ENCODE assay signal across 13 mouse cellular contexts in the genomic region with DNA sequence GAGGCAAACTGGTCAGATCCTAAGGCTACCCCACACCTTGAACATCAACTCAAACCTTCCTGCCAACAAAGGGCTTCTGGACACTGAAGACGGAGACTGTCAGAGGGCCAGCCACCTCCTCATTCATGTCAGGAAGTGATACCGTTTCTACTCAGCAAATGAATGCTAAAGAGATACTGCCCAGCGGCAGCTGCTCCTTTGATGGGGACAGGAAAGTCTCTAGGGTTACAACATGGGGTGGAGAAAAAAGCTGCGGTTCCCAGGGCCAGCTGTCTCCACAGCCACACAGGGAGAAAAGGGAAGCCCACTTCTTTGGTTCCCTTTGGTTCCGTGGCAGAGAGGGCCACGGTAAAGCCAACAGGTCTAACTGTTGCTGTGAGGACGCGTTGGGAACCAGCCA. TPM values are rescaled to one million over a fixed set of nuclear protein-coding genes. Genes with fewer than 3 reads are reported as not detected.
DNase-seq lines count a peak whose midpoint lies in the region; TF ChIP-seq lines count a peak whose summit lies in the region.
"Had no signal": no experiment of that assay in that cellular context is flagged by ENCODE, and none has a peak within 500 bp of the region (broad histone marks: within the 10 kb centered on the region; RNA-seq: fewer than 3 reads in every experiment).

No protein-coding gene starts in this region.

- no peaks in the 10 kb centered on the region for H3K9me3 ChIP-seq in heart, embryonic 10.5 days
- H3K9me3 ChIP-seq in megakaryocyte, embryonic 14.5 days: no peaks in the 10 kb centered on the region
- no peaks in the 10 kb centered on the region for H3K9me3 ChIP-seq in forebrain, embryonic 10.5 days
- H3K9me3 ChIP-seq: hindbrain, embryonic 13.5 days had no signal

- H3K36me3 ChIP-seq in heart, embryonic 10.5 days: peaks cover 84% of the 10 kb centered on the region
- peaks cover 96% of the 10 kb centered on the region for H3K36me3 ChIP-seq in megakaryocyte, embryonic 14.5 days (replicated peaks; ENCODE audit: low read length)
- H3K36me3 ChIP-seq in forebrain, embryonic 10.5 days (replicated peaks): peaks cover 99% of the 10 kb centered on the region

- TF ChIP-seq POLR2A in lung, adult 2 months (IDR thresholded peaks at IDR 0.05; ENCODE audit: borderline replicate concordance, extremely low read depth, low read depth, low read length): no peak

- no peak for DNase-seq in heart, embryonic 10.5 days (ENCODE audit: low spot score)
- no peak for DNase-seq in heart, adult 18-20 months
- DNase-seq in lung, adult 2 months: peak; percentile 22
- no peak for DNase-seq in lung, postnatal 14 days
- DNase-seq in heart, postnatal 4 days: peak; percentile 37
- DNase-seq in thymus, postnatal 10 days (ENCODE audit: low spot score in 2 of 2): no peak
- DNase-seq in forebrain, embryonic 10.5 days (ENCODE audit: extremely low spot score, low spot score): no peak
- DNase-seq: left cerebral cortex, postnatal 4 days; thymus, postnatal 14 days had no signal

- H3K4me3 ChIP-seq in heart, embryonic 10.5 days: no peak overlapping the region
- H3K4me3 ChIP-seq in lung, adult 2 months (replicated peaks; ENCODE audit: extremely low read depth, low read depth, low read length): no peak overlapping the region
- peak overlapping the region; percentile 46 for H3K4me3 ChIP-seq in megakaryocyte, embryonic 14.5 days (replicated peaks)
- H3K4me3 ChIP-seq in forebrain, embryonic 10.5 days: no peak overlapping the region
- H3K4me3 ChIP-seq: hindbrain, embryonic 13.5 days had no signal

- 56% methylated on average over 8 of the region's 8 CpGs for WGBS in heart, embryonic 10.5 days
- 30% methylated on average over 8 of the region's 8 CpGs for WGBS in lung, adult 2 months
- 82% methylated on average over 8 of the region's 8 CpGs for WGBS in forebrain, embryonic 10.5 days

- H3K27me3 ChIP-seq in heart, embryonic 10.5 days (ENCODE audit: insufficient read depth, poor library complexity, severe bottlenecking): no peaks in the 10 kb centered on the region
- H3K27me3 ChIP-seq in megakaryocyte, embryonic 14.5 days (replicated peaks): no peaks in the 10 kb centered on the region
- H3K27me3 ChIP-seq in forebrain, embryonic 10.5 days (ENCODE audit: poor library complexity, severe bottlenecking): no peaks in the 10 kb centered on the region
- H3K27me3 ChIP-seq: hindbrain, embryonic 13.5 days had no signal

- peaks cover 49% of the 10 kb centered on the region for H3K4me1 ChIP-seq in heart, embryonic 10.5 days
- peaks cover 35% of the 10 kb centered on the region for H3K4me1 ChIP-seq in lung, adult 2 months (ENCODE audit: control insufficient read depth, insufficient read depth, low read length)
- H3K4me1 ChIP-seq in megakaryocyte, embryonic 14.5 days: peaks cover 56% of the 10 kb centered on the region
- no peaks in the 10 kb centered on the region for H3K4me1 ChIP-seq in forebrain, embryonic 10.5 days

- TF ChIP-seq CTCF in lung, adult 2 months (IDR thresholded peaks at IDR 0.05; ENCODE audit: insufficient read depth, low read length): no peak

- H3K27ac ChIP-seq in heart, embryonic 10.5 days: peak overlapping the region; percentile 86
- no peak overlapping the region for H3K27ac ChIP-seq in forebrain, embryonic 10.5 days
- H3K27ac ChIP-seq: hindbrain, embryonic 13.5 days had no signal

RNA-seq across cellular contexts. Expression of gene Cdc42ep2, which starts 19.5 kb away (rescaled TPM):
- polyA plus RNA-seq in heart, embryonic 10.5 days (2016; fragmentation: Nextera tagmentation; extraction: Ambion mirVana): 5.9 and 7.4 TPM in 2 replicates
- 1 to 10 TPM; 6.6 to 9.0 TPM for total RNA-seq in heart, adult 18-20 months (2021)
- polyA plus RNA-seq in lung, adult 2 months (2012; rRNA removed): 22.2 and 24.1 TPM in 2 replicates
- 10 to 100 TPM; 14.2 to 14.7 TPM for total RNA-seq in heart, postnatal 4 days (2021)
- polyA plus RNA-seq in megakaryocyte, embryonic 14.5 days (2012; ENCODE audit: insufficient read depth, low replicate concordance): 4.4 and 15.7 TPM in 2 replicates
- polyA plus RNA-seq in forebrain, embryonic 10.5 days (2016; fragmentation: Nextera tagmentation; extraction: Ambion mirVana): 1.1 and 1.5 TPM in 2 replicates

RNA-seq across cellular contexts. Expression of gene Pola2, which starts 19.9 kb away (rescaled TPM):
- 70.0 and 80.7 TPM in 2 replicates for polyA plus RNA-seq in heart, embryonic 10.5 days (2016; fragmentation: Nextera tagmentation; extraction: Ambion mirVana)
- 10 to 100 TPM in 1 of 2 experiments, 1 to 10 TPM in 1; 8.7 to 10.6 TPM for total RNA-seq in heart, adult 18-20 months (2021)
- 30.5 and 32.7 TPM in 2 replicates for polyA plus RNA-seq in lung, adult 2 months (2012; rRNA removed)
- total RNA-seq in heart, postnatal 4 days (2021): 10 to 100 TPM; 32.9 to 37.1 TPM
- polyA plus RNA-seq in megakaryocyte, embryonic 14.5 days (2012; ENCODE audit: insufficient read depth, low replicate concordance): 11.0 and 14.1 TPM in 2 replicates
- 122 and 126 TPM in 2 replicates for polyA plus RNA-seq in forebrain, embryonic 10.5 days (2016; fragmentation: Nextera tagmentation; extraction: Ambion mirVana)

RNA-seq across cellular contexts. Expression of gene Dpf2, which starts 31.3 kb away (rescaled TPM):
- 134 and 150 TPM in 2 replicates for polyA plus RNA-seq in heart, embryonic 10.5 days (2016; fragmentation: Nextera tagmentation; extraction: Ambion mirVana)
- total RNA-seq in heart, adult 18-20 months (2021): 10 to 100 TPM; 77.6 to 84.0 TPM
- 87.1 and 103 TPM in 2 replicates for polyA plus RNA-seq in lung, adult 2 months (2012; rRNA removed)
- 100 to 1,000 TPM; 111 to 119 TPM for total RNA-seq in heart, postnatal 4 days (2021)
- 23.0 and 44.7 TPM in 2 replicates for polyA plus RNA-seq in megakaryocyte, embryonic 14.5 days (2012; ENCODE audit: insufficient read depth, low replicate concordance)
- 246 and 247 TPM in 2 replicates for polyA plus RNA-seq in forebrain, embryonic 10.5 days (2016; fragmentation: Nextera tagmentation; extraction: Ambion mirVana)

RNA-seq across cellular contexts. Expression of gene Slc22a20, which starts 41.8 kb away (rescaled TPM):
- polyA plus RNA-seq in heart, embryonic 10.5 days (2016; fragmentation: Nextera tagmentation; extraction: Ambion mirVana): not detected in 2 replicates
- total RNA-seq in heart, adult 18-20 months (2021): not detected
- polyA plus RNA-seq in lung, adult 2 months (2012; rRNA removed): not detected in 2 replicates
- not detected for total RNA-seq in heart, postnatal 4 days (2021)
- polyA plus RNA-seq in megakaryocyte, embryonic 14.5 days (2012; ENCODE audit: insufficient read depth, low replicate concordance): not detected in 2 replicates
- polyA plus RNA-seq in forebrain, embryonic 10.5 days (2016; fragmentation: Nextera tagmentation; extraction: Ambion mirVana): not detected in 2 replicates
- total RNA-seq: left cerebral cortex, postnatal 4 days; midbrain, postnatal 0 days had no signal
- polyA plus RNA-seq: frontal cortex, adult 2 months; hindbrain, embryonic 13.5 days; midbrain, postnatal 0 days had no signal

RNA-seq across cellular contexts. Expression of gene Tigd3, which starts 50.2 kb away (rescaled TPM):
- polyA plus RNA-seq in heart, embryonic 10.5 days (2016; fragmentation: Nextera tagmentation; extraction: Ambion mirVana): 2.4 and 2.9 TPM in 2 replicates
- under 1 TPM in 1 of 2 experiments, not detected in 1; 0.35 TPM for total RNA-seq in heart, adult 18-20 months (2021)
- polyA plus RNA-seq in lung, adult 2 months (2012; rRNA removed): 1.1 and 1.2 TPM in 2 replicates
- 1 to 10 TPM; 2.0 TPM for total RNA-seq in heart, postnatal 4 days (2021)
- 0.57 and 1.3 TPM in 2 replicates for polyA plus RNA-seq in megakaryocyte, embryonic 14.5 days (2012; ENCODE audit: insufficient read depth, low replicate concordance)
- polyA plus RNA-seq in forebrain, embryonic 10.5 days (2016; fragmentation: Nextera tagmentation; extraction: Ambion mirVana): 9.0 and 9.1 TPM in 2 replicates

Comparison
In these comparisons a context has a peak if more than half of its experiments do, and no peak if none do; other contexts are left out.
1. DNase-seq: peak in lung, adult 2 months (single experiment) and heart, postnatal 4 days (single experiment); none in heart, embryonic 10.5 days (single experiment), heart, adult 18-20 months (0 of 2), lung, postnatal 14 days (single experiment), thymus, postnatal 10 days (0 of 2) and forebrain, embryonic 10.5 days (single experiment).